Mouse (Mus musculus) right cerebral cortex, adult 2 months (tissue): Measurements from ENCODE around the gene March8.

ENCODE experiments used
- DNase-seq, 2 experiments: peaks; one replicate each; pipeline ENCODE4 v3.0.0; 2021 to 2022; ENCODE audit warnings: low spot score in 2 of 2

Gene March8

DNA sequence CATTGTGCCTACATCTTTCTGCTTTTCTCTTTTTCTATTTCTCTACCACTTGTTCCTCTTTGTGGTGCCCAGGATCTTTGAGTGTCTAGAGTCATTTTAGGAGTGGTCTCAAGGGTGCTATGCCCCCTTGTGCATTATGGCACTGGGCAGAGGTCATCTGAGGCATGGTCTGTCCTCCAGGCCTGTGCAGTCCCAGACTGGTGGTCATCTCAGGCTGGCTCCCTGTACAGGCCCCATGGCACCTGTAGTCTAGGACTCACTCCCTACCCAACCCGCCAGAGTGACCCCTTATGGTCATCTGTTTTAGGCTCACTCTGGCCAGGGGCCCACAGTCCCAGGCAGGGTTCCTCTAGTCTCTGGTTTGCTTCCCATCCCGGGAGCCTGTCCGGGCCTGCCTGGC, 33.7 kb downstream of the March8 start:
- DNase-seq = no peak

DNA sequence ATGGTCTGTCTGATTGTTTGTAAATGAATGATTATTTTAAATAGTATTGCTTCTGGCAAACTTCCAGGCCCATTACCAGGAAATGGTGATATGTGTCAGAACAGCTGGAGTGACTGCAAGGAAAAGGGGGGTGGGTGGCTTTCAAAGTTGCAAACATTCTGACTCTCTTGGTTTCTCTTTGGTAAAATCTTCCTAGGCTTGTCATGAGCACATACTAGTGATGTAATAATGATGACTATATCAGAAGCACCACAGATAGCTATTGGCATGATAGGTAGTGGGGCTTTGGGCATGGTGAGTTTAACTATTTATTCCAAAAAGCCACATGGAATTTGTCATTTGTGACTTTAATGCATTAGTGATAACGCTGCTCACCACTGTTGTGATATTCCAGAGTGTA, 36.3 kb downstream of the March8 start:
- DNase-seq = no peak

DNA sequence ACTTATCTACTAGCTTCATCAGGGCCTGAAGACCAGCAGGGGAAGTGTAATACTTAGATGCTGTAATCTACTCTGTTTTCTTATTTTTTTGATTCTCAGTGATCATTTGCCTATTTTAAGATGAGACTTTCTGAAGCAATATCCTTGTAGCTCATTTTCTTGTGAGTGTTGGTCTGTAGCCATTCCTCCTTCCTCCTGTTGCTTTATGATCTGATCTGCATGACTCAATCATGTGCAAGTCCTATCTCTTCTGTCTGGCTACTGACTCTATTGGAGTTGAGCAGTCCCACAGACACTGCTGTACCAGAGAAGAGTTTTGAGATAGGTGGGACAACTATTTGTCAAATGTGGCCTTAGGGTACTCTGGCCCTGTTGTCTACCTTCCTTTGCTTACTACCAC, 36.8 kb downstream of the March8 start:
- DNase-seq = no peak

DNA sequence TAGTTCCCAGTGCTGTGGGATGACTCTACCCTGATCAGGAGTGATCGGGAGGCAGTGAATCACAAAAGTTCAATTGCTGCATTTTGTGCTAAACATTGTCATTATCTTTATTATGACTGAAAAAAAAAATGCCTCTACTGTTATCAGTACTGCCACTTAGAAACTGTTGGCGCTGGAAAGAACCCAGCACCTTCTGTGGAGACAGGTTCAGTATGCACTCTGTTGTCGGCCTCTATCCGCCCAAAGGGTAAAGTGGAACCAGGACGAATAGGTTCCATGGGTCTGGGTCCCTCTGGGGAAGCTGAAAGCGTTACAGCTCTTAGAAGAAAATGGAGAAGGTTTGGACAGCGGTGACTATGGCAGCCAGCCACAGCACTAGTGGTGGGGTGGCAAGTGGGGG, 41.1 kb downstream of the March8 start:
- no peak for DNase-seq

DNA sequence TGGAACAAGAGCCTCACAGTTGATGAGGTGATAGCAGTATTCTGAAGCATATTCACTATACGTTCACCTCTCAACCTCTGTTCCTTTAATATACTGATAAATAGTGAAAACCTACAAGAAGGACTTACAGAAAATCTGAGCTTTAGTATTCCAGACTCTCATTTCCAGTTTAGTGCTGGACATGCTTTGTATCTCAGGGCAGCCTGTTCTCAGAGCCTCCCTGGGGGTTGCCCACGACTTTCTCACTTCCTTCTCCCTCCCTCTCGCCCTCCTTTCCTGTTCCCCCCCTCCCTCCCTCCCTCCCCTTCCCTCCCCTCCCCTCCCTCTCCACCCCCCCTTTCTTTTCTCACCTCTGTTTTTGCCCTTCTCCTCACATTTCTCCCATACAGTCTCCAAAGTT, 42.3 kb downstream of the March8 start:
- DNase-seq = no peak

DNA sequence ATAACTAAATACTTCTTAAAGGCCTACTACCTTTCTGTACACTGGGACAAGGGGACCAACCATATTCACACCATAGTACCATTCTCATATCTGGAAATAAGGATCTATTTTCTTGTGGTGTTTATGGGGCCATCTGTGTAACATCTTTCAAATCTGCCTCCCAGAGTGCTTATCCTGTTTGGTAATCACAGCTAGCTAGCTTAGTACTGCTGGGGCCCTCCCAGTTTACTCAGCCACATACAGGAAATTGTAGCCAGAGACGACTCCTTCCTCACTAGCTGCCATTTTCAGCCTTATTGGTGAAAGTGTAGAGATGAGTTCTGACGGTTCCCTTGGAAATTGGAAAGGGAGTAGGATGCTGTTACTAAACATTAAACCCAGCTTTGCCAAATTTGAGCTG, 43.8 kb downstream of the March8 start:
- no peak for DNase-seq

DNA sequence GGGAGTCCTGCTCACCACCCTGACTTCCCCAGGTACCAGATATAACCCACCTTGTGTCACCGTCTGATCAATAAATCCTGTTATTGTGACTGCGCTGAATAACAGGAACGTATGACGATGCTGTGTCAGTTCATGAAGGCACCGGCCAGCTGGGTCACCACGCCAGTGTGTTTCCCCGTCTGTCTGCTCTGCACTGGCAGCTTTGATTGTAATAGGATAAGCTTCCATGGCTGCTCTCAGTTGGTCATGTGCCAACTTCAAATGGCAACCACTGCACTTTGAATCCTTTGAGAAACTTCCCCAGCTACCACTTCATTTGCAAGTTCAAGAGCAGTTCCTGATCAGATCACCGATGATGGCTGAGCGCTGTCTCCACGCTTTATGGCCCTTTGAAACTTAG, 45.8 kb downstream of the March8 start:
- no peak for DNase-seq

DNA sequence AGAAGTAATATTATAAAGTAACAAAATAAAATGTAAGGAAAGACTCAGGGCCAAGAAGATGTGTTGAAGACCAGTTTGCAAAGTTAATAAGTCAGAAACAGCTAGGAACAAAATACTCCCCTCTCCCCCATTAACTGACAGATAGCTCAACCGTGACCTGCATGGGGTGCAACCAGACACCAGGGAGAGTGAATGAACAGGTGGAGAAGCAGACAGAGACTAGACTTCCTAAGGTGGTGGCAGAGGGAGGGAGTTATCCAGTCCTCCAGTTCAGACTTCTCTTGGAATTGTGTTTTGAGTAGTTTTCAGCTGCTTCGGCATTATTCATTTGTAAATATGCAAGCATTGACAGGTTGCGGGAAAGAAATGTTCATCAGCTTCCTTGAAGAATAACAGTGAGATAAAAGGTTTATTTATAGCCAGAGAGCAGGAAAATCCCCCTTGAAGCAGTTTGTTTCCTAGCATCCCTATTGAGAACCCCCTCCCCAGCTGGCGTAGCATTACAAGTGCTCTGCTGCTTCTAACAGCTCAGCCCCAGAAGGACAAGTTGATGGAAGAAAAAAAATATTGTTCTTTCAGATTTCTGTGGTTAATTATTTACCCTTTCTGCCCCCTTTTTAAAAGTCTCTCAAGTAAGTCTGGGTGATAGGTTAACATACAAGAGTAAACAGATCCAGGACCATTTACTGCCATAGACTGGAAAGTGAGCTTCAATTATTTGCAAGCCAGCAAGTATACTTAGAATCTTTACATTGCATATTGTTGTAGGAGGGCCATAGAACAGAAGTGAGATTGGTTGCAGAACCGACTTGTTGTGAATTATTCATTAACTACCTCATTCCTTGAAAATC, 47.6 kb downstream of the March8 start:
- no peak for DNase-seq

DNA sequence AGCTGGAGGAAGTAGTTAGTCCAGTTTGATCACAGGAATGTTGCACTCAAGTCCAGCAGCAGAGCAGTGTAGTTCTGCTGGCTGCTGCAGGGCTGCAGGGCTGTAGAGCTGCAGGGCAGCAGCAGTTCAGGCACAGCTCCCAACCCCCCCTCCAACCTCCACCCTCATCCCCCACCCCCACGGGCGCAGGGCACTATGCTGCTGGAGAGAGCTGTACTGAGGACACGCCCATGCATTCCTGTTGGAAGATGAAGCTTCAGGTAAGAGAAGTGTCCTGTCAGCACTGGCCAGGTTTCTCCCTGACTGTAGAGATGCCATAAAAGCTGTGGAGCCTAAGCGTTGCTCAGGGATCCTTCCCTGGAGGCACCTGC, 48.2 kb downstream of the March8 start:
- DNase-seq = no peak

DNA sequence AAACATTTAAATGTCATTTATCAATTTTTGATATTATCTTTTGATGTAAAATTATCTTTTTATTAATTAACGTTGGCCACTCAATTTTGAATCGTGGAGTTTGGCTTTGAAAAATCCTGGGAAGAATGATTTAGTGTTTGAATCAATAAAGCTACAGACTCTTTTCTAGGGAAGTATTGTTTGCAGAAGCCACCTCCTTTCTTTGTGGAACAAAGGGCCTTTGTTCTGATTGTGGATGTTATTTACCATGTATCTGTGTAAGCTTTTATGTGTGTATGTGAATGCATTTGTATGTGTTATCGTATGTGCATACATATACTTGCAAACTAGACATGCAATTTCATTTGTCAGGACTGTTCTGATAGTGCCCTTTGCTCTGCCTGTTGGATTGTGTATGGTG, 48.7 kb downstream of the March8 start:
- DNase-seq = no peak

DNA sequence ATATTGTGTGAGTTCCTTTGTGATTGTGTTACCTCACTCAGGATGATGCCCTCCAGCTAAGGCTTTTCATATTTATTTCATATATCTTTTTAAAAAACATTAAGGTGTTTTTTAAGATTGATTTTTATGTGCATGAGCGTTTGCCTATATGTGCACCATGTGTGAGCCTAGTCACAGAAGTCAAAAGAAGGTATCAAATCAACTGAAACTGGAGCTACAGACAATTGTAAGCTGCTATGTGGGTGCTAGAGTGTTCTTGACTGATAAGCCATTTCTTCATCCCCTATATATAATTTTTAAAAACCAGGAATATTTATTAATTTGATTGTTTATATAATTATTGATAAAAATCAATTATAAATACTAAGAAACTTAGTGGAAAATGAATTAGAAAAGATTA, 50.2 kb downstream of the March8 start:
- no peak for DNase-seq

DNA sequence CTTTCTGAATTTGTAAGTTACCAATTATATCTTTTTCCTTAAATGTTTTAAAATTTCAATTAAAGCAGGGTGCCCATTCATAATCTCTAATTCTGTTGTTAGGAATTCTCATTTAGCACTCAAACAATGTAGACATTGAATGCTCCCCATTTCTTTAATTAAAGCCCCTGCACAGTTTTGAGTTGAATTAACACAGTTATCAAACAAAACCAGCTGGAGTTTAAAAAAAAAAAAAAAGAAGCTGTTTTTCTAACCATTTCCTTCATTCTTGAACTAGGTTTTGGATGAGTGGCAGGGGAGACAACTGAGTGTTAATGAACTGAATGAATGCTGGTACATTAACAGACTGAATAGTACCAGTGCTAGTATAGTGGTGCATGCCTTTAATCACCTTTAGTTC, 51.7 kb downstream of the March8 start:
- DNase-seq = no peak

DNA sequence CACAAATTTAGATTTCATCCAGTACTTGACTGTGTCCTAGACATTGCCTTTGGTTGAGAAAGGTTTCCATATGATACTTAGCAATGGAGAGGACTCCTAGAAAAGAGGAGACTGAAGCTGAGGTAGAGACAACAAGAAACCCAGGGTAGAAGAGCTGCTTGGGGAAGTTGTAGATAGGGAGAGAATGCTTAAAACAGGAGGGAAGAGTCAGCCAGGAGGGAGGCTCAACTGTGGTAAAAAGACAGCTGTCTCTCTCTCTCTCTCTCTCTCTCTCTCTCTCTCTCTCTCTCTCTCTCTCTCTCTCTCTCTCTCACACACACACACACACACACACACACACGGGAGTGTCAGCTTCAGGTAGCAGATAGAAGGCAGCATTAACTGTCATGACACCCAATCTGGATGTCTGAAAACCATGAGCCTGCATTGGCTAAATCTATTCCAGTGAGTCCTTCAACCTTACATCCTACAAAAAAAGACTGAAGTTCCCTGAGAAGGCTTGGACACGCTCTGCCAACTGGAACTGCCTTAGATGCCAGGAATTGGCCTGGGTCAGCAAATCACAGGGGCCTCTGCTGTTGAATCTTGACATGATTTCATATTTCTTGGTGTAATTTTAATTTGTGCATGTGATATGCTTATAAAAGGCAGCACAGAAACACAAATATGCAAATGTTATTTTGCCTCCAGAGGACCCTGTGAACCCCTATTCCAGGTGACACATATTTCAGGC, 57.3 kb downstream of the March8 start:
- DNase-seq = no peak

DNA sequence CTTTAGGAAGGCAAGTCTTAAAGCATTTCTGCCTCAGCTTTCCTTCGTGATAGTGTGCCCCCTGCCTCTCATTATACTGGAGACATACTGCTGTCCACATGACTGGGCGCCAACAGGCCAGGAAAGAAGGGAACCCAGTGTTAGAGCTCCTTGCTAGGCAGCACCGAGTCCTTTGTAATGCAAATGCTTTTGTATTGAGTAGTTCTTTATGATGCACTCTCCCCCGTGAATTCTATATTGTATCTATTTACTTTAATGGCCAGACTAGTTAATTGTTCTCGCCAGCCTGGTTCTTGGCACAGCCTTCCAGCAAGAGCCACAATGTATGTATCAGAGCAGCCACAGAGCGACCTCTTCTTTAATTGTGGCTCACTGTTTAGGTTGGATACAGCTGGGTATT, 59.8 kb downstream of the March8 start:
- DNase-seq = no peak

DNA sequence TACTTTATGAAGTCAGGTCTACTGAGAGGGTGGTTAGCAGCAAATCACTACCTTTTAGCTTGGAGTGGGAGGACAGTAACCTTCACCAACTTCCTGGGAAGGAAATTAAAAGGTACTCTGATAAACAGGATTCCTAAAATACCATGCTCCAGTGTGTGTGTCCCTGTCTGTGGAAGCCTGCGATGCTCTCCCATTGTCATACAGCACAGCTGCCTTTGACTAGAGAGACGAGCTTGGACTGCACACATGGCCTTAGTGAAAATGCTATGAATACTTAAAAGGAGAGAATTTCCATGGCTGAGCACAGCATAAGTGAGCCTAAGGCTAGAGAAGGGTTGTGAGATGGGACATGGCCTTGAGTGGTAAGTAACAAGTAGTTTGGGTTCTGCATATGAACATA, 60.3 kb downstream of the March8 start:
- DNase-seq = no peak

DNA sequence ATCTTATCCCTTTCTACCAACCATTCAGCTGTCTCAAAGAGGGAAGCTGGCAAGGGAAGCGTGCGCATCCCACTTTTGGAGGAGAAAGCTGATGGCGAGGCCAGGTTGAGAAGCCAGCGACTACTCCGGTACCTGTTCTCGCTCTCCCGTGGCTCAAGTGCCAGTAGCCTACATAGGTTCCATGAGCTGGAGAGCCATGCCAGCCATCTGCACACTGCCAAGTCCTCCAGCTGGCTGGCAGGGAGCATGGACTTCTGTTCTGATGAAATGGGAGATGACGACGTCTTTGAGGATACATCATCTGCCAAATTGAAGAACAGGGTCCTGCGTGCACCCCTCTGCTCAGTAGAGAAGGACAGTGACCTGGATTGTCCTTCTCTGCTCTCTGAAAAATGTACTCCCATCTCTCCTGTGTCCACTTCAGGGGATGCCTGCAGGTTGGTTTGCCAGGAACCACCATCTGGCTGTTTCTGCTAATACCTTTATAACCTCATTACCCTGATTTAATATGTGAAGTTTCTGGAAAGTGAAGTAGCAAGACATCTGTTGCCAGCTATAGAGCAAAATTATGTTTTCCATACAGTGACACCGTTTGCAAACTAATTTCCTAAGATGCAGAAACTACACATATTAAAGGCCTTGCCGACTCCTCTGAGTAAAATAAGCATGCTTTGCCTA, 64.1 kb downstream of the March8 start:
- no peak for DNase-seq

DNA sequence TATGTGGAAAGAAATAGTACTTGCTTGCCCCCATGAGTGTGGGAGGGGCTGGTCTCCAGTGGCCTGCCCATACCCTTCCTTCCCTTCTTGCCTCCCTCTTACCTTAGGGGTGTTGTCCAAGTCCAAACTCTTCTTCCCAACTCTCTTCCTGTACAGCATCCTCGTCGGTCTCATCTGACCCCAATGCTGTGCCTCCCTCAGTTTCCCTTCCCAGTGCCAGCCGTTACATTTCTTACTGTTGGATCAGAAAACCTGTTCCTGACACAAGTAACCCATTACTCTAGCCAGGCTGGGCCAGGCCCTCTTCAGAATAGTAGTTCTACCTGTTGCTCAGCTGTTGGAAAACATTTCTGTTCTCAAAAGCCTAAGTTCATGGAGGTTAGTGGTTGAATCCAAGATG, 64.6 kb downstream of the March8 start:
- no peak for DNase-seq

DNA sequence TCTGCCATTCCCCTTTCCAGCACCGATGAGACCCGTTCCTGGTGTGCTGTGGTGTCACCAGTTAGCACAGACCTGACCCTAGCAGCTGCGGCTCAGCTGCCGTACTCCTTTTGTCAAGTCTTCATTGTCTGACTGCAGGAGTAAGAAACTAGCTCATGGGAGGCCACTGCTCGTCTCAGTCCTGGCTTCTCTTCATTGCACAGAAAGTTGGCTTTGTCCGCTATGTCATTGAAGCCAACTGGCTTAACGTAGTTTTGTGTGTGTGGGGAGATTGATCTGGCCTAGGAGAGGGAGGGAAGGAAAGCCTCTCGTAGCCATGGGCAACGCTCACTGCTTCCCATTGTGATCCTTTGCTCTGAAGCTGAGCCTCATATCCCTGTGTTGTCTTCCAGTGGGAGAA, 67.4 kb downstream of the March8 start:
- DNase-seq = no peak

DNA sequence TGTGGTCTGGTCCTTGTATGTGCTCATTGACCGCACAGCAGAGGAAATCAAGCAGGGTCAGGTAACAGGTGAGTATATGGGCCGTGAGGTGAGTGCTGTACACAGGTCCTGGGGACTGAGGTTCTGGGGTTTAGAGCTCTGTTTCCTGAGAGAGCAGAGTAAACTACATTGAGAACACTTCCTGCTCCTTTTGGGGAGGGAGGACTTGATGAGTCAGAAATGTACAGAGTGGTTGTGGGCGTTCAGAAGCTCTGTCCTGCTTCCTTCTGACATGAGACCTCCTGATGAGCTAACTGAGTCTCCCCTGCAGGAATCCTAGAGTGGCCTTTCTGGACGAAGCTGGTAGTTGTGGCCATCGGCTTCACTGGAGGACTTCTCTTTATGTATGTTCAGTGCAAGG, 67.9 kb downstream of the March8 start:
- DNase-seq = peak in 1 of 2 experiments; percentile 21

DNA sequence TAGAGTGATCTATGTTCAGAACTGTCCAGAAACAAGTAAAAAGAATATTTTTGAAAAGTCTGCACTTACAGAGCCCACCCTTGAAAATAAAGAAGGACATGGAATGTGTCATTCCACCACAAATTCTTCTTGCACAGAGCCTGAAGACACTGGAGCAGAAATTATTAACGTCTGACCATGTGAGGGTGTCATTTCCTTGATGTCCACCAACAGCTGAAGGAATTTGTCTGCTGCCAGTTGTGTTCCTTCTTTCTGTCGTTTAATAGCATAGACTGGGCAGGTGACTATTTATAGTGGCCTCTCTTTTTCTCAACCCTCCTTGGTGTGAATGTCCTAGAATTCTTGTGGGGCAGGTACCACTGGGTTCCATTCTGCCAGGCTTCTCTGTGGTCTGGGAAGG, 68.3 kb downstream of the March8 start:
- no peak for DNase-seq

DNA sequence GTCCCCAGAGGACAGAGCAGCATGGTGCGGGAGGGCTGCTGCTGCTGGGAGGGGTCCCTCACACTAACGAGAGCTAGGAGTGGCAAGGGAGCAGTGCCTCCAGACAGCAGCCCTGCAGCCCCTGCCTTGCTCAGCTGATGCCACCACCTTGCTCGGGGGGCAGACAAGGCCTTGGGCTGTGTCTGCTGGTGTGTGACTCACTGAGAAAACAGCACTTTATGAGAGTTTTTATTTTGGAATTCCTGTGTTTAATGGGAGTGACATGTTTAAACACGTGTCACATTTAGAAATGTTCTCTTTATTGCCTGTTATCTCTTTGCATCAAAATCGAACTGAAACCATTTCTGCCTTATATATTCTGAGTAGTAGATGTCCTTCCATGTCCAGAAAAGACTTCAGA, 68.9 kb downstream of the March8 start:
- no peak for DNase-seq

DNA sequence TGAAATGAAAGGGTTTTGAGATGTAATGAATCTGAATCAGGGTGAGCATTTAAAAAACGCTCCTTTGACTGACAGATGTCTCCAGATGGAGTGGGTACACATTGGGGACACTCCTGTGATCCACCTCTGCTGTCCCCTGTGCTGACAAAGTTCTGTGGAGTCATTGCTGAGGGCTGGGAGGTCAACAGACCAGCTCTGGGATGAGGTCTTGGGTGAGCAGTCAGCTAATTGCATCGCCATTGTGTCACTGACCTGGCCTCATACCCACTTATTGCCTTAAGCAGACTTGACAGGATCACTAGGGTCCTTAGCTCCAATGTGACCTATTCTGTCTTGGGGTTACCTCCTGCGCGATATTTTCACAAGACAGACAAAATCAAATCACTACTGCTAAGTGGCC, 69.4 kb downstream of the March8 start:
- no peak for DNase-seq
